Mouse (Mus musculus) natural killer cell, adult 2 months (primary cell): ENCODE results near the gene Ctrb1.

Source experiments
- DNase-seq, 2 experiments: peaks; one replicate each; pipeline ENCODE4 v3.0.0; 2022; ENCODE audit warnings: low spot score in 2 of 2

The Ctrb1 gene

DNA sequence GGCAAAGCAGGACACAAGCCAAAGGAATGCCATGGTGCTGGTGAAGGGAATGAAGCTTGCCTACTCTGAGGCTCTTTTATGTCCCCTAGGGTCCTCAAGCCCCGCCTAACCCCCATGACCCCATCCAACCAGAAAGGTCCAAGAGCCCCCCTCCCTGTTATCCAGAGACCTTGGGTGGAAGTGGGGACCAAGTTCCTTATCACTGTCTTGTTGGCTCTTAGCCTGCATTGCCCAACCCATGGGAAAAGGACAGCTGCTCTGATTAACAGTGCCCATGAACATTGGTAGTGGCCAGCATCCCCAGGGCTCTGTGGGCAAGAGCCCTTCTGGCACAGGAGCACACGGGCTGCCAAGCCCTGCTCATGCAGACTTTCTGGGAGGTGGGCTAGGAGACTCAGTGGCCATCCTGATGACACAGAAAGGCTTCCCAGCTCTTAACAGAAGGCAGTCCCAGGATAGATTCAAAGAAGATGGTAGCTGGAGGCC, at the start of gene Ctrb1:
TSS of gene Ctrb1 (minus strand) at position 51 of the 486 bp plus-strand sequence.
- DNase-seq = no peak

DNA sequence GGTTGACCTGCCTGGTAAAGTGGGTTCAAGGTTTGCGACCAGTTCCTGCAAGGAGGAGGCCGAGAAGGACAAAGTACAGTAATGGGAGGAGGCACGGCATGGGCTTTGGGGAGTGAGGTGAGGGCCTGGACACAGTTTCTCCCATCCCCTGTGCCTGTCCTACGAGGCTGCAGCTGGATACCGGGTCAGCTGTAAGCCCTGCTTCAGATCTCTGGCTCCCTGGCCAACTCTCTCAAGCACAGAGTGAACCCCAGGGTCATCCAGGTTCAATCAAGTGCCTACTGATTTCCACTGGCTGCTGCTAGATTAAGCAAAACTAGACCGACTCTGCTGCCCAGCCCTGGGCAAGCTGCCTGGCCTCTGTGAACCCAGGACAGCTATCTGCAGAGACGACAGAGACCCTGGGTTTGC, 49.5 kb upstream of the Ctrb1 start:
- no peak for DNase-seq

DNA sequence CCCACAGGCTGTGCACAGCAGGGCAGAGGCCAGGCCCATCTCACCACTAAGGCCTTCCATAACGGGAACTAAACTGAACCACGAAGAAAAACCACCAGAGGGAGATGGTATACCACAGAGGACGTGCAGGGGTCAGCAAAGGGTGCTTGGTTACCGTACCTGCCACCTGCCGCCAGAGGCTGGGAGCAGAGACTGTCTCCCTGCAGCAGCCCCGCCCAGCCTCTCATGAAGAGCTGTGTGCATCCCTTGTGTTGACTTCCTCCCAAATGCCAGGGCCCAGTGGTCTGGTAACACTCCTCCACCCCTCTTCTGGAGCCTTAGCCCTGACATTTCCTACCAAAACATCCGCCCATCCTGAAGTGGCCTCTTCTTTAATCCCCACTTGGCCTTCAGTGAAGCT, 48.8 kb upstream of the Ctrb1 start:
- DNase-seq = no peak

DNA sequence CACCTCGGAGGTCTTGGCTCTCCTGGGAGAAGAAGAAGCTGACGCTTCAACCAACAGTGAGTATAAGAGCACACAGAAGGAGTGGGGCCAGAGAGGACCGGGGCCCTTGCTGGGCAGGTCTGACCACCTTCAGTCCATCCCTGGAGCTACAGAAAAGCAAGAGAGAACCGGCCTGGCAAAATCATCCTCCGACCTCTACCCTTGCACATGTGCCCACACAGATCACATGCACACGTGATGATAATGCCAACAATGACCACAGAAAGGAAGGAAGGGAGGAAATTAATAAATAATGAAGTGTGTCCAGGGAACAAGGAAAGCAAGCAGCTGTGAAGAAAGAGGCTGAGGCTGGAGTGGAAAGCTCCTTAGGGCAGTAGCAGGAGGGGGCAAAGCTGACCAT, 48.1 kb upstream of the Ctrb1 start:
- no peak for DNase-seq

DNA sequence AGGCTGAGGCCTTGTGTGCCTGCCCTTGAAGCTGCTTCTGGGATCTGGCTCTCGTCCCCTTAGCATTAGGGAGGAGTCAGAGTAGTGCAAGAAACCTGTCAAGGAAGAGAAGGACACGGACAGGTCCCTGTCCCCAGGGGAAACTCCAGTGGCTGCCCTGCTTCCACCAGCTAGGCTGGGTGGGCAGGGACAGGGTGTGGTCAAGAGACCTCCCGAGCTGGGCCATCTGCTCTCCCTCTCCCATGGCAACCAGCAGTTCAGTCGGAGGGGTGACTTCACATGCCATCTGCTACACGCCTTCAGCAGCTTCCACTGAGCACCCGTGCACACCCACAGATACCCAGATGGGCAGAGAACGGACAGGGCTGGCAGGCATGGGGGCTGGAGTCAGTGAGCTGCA, 45.5 kb upstream of the Ctrb1 start:
- no peak for DNase-seq

DNA sequence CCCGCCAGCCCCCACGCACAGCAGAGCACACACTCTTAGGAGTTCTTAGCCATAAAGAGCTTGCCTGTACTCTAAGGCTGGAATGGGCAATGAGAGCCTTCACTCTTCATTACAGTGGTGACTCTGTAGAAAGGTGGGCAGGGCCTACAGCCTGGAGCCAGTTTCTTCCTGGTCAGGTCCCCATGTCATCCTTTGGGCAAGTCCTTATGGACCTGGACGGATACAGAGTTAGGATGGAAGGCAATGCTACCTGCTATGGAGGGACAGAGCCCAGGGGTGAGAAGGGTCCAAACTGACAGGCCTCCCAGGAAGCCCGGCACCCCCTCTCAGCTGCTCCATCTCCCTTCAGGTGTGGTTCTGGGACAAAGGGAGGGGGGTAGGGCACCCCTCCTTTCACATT, 45.0 kb upstream of the Ctrb1 start:
- no peak for DNase-seq

DNA sequence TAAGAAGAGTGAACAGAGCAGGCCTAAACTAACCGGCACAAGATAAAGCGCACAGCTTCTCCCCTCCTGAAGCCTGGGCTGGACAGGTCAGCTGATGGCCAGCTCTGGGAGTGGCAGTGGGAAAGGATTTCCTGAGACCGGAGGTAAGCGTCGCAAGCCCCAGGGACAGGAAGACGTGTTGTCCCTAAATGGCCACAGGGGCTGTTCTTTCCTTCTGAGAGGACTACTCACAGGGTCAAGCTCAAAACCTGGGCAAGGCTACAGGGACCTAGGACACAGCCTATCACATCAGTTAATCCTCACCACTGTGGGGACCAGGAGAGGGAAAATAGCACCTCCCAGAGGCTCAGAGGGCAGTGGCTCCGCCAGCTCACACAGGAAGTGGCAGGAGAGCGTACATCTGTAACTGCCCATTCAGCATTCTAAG, 44.5 kb upstream of the Ctrb1 start:
- no peak for DNase-seq

DNA sequence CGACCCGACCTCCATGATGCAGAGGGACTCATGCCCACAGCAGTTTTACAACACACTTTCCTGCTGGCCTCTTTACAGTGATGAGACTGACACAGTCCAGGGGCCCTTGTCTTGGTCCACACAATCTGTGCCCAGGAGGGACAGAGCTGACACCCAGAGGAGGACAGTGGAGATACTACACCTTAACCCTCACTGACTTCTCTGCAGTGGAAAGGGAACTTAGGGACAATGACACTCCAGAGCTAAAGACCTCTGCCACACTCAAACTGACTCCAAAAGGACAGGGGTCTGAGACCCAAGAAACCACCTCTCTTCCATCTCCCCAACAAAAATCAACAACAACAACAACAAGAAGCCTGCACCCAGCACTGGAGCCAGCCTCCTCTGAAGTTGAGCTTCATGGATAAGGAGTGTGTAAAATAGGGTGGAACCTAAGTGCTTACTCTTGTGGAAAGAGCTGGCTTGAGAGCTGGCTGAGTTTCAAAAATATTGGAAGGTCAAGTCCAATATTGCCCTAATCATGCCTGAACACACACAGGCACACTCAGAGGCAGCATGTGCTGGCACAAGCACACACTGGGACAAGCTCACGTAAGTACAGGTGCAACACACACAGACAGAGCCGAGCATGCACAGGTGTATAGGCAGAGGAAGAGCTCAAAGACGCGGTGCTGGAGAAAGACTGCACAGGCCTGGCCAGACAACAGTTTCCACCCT, 43.6 kb upstream of the Ctrb1 start:
- no peak for DNase-seq

DNA sequence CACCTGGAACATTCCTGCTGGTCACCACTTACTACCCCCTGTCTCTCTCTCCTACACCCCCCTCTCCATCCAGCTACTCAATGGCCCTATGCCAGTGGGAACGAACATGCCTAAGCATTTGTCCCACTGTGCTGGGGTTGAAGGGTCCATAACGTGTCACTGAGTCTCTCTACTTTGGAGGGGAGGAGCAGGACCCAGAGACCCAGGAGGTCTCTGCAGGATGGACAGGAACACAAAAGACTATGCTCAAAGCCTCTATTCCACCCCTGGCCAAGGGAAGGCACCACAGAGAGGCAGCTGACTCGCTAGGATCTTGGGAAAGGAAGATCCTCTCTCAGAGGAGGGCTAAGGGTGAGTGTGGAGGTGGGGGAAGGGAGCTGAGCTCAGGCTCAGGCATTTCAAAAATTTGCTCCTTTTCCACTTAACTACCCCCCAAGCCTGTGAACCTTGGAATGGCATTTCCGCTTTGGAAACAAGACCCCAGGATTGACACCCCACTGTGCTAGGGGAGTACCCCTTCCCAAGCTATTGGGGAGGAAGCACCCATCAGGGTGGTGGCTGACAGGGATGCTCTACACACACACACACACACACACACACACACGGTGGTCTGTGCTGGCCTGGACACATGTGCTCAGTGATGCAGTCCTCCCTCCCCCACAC, 42.9 kb upstream of the Ctrb1 start:
- DNase-seq = no peak

DNA sequence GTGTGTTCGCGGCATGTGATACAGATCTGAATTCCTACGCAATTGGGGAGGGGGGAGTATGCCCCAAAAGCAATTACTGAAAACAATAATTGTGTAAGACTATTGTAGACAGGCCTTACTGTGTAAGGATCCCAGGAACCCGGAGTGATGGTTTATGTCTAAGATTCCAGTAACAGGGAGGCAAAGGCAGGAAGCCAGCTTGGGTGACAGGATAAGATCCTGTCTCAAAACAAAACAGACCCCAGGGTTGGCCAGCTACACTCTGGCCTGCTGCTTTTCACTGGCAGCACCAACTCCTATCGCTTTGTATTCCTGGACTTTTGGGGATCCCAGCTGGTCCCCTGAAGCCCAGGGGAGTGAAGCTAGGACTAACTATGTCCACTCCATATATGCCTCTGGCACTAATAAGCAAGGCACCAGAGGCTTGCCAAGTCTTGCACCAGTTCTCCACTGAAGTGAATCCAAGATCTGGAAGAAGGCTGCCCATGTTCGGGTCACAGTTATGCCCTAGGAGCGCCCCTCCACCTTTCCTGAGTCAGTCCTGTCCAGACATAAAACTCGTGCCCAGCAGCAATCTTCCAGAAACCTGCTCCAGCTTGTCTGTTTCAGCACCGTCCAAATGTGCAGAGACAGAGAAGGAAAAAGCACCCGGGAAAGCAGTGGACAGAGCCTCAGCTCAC, 41.7 kb upstream of the Ctrb1 start:
- DNase-seq = no peak

DNA sequence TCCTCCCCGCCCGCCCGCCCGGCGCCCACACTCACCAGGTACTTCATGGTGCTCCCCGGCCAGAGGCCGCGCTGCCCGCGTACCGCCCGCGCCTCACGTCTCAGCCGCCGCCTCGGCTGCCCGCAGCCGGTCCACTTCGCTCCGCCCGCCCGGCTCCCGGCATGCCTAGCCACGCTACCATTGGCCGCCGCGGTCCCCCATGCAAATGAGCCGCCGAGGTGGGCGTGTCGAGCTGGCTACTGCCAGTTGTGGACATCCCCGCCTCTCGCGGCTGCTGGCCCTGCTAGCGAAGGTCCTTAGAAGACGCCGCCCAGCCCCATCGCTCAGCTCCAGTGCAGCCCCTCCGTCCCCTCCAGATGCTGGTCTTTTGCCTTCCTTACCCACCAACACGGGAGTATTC, 41.2 kb upstream of the Ctrb1 start:
- peak; percentile 86 for DNase-seq

DNA sequence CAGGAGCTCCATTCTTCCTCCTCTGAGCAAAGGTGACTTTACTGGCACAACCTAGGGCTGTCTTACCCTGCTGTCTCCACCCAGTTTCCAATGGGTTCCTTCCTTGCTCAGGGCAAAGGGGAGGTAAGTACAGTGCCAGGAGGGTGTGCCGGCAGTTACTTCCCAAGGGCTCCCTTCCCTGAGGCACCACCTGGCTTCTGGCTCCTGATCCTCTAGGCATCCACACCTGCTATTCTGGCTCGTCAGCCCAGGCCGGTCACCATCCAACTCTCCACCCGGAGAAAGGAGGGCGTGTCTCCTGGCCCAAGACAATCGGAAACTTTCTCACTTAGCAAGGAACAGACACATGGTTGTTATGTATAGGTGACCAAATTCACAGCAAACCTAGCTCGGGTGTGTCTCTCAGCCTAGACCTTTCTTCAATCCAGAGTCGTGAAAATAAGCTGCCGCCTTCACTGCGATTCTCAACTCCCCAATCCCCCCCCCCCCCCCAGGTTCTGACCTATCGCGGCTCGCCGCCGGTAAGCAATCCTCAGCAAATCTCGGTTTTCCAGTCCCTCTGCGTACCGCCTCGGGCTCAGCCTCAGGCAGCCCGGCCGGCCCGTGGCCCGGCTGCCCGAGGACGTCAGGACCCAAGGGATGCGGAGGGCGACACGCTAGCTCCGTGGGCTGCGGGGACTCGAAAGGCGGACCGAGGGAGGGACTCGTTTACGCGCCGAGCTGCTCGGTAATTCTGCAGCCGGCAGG, 40.6 kb upstream of the Ctrb1 start:
- DNase-seq = no peak

DNA sequence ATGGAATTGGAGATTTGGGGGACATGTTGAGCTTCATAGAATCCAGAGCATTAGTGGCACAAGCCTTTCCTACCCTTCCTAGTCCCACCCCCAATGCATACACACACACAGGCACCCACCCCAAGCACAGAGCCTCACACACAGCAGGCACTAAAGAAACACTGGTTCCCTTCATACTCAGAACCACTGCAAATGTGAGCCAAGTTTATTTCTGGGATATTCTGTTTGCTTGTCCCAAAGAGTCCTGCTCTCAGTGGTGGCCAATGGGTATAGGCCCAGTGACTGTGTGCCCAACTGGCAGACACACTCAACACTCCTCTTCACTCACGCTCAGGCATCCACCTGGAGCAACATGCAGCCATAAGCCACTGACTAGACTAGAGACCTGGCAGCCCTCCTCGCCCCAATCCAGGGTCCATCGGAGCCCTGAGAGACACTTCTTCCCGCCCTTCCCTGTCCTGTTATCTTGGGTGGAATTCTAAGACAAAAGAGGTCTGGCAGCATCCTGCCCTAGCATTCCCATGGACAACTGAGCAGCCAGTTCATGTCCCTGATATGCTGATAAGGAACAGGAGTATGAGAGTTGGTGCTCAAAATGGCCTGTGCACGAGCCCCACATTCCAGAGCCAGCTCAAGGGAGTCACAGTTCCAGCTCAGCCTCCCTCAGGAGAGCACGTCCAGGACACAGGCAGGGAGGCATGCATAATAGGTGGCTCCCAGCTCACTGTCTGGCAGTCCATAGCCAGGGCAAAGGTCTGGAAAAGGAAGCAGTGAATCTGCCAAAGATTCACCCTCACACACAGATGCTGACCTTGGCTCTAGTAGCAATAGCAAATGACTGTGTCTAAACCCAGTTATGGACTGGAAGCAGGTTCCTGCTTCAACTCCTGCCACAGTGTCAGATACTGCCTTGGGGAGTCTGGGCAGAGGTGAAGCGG, 38.7 kb upstream of the Ctrb1 start:
- DNase-seq = no peak

DNA sequence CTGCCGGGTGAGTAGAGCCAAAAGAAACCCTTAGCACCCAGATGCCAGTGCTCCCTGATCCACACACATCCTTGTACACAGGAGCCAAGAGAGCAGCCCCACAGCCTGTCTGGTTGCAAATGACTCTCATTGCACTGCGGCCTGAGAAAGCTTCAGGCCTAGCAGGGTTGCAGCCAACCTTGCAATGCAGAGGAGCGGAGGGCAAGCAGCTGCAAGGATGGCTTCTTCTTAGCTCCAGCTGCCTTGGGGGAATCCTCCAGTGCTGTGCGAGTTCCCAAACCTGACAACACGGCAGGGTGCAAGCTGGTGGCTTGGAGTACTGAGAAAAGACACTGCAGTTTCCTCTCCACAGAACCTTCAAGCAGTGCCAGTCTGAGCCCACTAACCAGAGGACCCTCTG, 37.7 kb upstream of the Ctrb1 start:
- DNase-seq = no peak

DNA sequence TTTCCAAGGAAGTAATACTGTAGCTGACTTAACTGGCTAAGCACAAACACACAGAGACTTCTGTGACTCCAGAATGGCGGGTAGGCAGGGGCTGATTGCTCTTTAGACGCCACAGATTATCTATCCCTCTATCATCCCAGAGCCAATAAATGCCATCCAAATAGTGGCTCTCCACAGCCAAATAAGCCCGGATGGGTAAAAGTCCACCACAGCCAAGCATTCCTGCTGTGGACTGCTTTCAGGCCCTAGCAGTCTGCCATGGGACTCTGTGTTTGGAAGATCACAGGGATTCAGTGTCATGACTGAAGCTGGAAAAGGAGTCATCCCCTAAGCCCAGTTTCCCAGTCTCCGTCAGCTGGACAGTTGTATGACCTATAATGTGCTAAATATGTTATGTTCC, 36.7 kb upstream of the Ctrb1 start:
- no peak for DNase-seq

DNA sequence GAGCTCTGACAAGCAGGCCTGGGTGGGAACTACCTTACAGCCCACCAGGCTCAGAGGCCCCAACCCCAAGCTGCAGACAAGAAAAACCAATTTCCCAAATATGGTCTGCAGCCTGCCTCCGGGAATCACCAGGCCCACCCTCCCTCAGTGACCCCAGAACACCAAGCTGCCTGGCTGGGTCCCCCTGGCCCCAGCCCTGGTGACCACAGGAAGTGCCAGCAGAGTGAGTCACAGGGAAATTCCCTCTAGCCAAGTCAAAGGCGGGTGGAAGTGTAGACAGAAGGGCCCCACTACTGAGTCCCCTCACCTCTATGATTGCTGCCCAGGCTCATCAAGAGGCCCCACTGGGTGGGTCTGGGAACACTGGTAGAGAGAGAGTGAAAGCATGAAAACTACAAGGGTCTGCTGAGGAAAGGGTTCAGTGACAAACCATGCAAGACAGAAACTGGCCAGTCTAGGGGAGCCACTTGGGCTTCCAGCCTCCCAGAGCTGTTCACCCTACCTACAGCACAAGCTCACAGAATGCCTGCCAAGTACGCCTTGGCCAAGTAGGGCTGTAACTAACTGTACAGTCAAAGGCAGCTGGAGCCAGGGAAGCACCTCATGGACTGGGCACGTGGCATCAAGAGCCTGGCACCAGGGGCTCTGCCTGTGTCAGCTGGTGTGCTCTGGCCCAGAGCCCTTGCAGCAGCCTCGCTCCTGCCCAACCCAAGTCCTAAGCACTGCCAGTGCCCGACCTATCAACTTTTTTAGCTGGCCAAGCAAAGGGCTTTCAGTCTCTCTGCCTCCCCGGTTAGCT, 35.5 kb upstream of the Ctrb1 start:
- DNase-seq = peak; percentile 57 to 72

DNA sequence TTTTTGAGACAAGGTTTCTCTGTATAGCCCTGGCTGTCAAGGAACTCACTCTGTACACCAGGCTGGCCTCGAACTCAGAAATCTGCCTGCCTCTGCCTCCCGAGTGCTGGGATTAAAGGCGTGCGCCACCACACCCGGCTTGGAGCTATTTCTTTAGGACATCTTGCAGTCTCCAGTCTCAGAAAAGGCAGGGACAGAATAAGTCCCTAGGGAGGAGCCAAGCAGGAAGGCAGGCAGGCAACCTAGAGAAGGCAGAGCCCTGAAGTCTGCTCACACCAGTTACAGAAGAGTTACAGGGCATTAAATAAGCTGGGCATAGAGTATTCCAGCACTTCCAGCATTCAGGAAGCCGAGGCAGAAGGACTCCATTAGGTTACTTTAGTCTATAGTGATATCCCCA, 34.5 kb upstream of the Ctrb1 start:
- no peak for DNase-seq

DNA sequence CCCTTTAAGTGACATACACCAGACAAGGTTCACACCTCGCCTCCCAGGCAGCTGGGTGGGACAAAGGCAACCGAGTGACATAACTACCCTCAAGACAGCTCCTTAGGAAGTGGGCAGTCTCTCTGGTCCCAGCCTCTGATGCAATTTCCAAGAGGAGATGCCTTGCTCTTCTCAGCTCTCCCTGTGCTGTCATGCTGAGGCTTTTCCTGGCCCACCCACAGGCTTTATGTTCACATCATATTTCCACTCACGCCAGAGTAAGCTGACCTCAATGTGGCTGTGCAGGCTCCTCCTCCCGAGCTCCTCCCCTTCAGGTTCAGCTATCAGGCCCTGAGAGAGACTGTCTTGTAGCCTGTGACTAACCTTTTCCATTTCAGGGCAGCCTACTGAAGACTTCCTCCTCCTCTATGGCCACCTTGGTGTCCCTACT, 29.3 kb upstream of the Ctrb1 start:
- DNase-seq = no peak

DNA sequence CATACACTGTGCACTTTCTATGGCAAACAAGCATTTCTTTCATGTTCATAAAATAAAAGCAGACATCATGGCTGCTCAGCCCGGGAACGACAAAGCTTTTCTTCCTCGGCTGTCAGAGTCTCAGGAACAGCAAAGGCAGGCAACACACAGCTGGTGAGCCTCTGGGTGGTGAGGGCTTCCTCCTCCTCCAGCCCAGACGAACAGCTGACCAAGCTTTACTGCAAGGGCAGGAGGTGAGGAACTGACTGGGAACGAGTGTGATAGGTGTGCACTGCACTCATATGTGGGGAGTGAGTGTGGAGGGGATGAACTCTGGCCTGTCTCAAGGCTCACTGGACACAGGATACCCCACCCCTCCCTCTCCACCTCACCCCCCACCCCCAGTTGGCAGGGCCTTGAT, 28.1 kb upstream of the Ctrb1 start:
- DNase-seq = no peak

DNA sequence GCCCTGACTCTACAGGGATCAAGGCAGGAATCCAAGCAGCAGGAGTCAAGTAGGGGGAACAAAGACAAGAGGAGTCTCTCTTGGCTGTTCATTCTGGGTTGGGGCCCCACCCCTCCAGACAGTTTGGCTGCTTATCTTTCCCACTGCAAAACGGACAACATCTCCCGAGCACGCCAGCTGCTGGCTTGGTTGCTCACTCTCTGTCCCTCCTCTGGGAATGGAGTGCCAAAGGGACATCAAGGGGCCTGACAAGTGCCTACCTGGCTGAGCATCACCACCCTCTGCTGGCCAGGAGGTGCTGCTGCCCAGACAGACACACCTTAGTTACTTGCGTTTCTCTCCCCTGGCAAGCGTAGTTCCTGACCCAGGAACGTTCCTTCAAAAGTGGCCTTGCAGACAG, 27.1 kb upstream of the Ctrb1 start:
- no peak for DNase-seq
